Mouse (Mus musculus): ENCODE results near the gene Antxr2.

DNA sequence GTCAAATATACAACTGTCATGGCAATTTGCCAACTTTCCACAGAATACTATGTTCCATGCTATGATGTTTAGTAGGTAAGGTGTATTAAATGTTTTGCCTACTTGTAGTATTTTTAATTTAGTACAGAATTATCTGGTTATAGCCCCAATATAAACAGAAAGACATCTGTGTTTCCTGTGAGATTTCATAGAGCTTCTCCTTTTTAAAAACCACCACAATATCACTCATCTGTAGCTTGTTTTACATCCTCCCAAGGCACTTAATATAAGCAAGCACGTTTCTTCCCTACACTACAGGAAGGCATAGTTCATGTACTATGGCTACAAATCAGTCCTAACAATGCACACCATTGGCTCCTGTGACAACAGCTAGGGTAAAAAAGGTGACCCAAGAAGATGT is 188.8 kb downstream of the Antxr2 start:
- TF ChIP-seq CTCF (IDR thresholded peaks at IDR 0.05; ENCODE audit: low read depth): no peak
- TF ChIP-seq EP300 (optimal IDR thresholded peaks at IDR 0.05): no peak
